ENCODE assay signal across 11 mouse cellular contexts in the genomic region with DNA sequence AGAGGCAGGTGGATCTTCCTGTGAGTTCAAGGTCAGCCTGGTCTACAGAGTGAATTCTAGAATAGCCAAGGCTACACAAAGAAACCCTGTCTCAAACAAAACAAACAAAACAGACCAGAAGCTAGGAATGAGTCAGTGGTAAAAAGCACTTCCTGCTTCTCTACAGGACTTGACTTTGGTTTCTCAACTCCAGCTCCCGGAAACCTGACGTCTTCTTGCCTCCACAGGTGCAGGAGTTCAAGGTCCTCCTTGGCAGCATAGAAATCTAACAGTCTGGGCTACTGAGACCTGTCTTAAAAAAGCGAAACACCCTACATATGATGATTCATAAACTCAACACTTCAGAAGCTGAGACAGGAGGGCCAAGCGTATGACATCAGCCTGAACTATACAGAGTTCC. TPM values are rescaled to one million over a fixed set of nuclear protein-coding genes. Genes with fewer than 3 reads are reported as not detected.
A peak's percentile ranks its signal among the peaks of the same experiment; 100 is the strongest.
DNase-seq lines count a peak whose midpoint lies in the region; ATAC-seq lines count a peak whose summit lies in the region.
"Had no signal": no experiment of that assay in that cellular context is flagged by ENCODE, and none has a peak within 500 bp of the region (broad histone marks: within the 10 kb centered on the region; RNA-seq: fewer than 3 reads in every experiment).

No protein-coding gene starts in this region.

- no peak for ATAC-seq in heart, embryonic 12.5 days (ENCODE audit: insufficient number of reproducible peaks, low FRiP score)
- peak; percentile 70 for ATAC-seq in CD4-positive, CD25-positive, alpha-beta regulatory T cell, adult 4 months
- ATAC-seq in inflammation-experienced regulatory T-cells, adult 6 months: peak; percentile 68
- peak; percentile 9; the same call in 1 of the 2 replicates for ATAC-seq in stomach, embryonic 16.5 days (ENCODE audit: insufficient read depth, low FRiP score)

- H3K9me3 ChIP-seq in heart, embryonic 12.5 days (replicated peaks): no peaks in the 10 kb centered on the region
- no peaks in the 10 kb centered on the region for H3K9me3 ChIP-seq in stomach, embryonic 16.5 days (replicated peaks; ENCODE audit: control insufficient read depth, low read length)
- H3K9me3 ChIP-seq: hindbrain, embryonic 12.5 days had no signal

- H3K4me1 ChIP-seq in heart, embryonic 12.5 days (replicated peaks): peaks cover 43% of the 10 kb centered on the region
- H3K4me1 ChIP-seq in stomach, embryonic 16.5 days (ENCODE audit: control insufficient read depth, insufficient read depth, low read length): peaks cover 11% of the 10 kb centered on the region; the same call in 1 of the 2 replicates

- peak overlapping the region; percentile 81 for H3K27ac ChIP-seq in heart, embryonic 12.5 days (ENCODE audit: poor library complexity, severe bottlenecking)
- H3K27ac ChIP-seq in stomach, embryonic 16.5 days (ENCODE audit: low read length): 0 out of 2 replicates have a peak overlapping the region, but pooled peaks have one; percentile 9
- H3K27ac ChIP-seq: hindbrain, embryonic 12.5 days had no signal

- no peak overlapping the region for H3K9ac ChIP-seq in heart, embryonic 12.5 days
- no peak overlapping the region for H3K9ac ChIP-seq in stomach, embryonic 16.5 days (ENCODE audit: low read length)
- H3K9ac ChIP-seq: hindbrain, embryonic 12.5 days had no signal

- H3K4me3 ChIP-seq in heart, embryonic 12.5 days: no peak overlapping the region
- H3K4me3 ChIP-seq in stomach, embryonic 16.5 days (replicated peaks; ENCODE audit: low read length): no peak overlapping the region
- H3K4me3 ChIP-seq: hindbrain, embryonic 12.5 days had no signal

- no peaks in the 10 kb centered on the region for H3K27me3 ChIP-seq in heart, embryonic 12.5 days (replicated peaks)
- no peaks in the 10 kb centered on the region for H3K27me3 ChIP-seq in stomach, embryonic 16.5 days (ENCODE audit: control insufficient read depth, insufficient read depth, low read length)
- H3K27me3 ChIP-seq: hindbrain, embryonic 12.5 days had no signal

- no peaks in the 10 kb centered on the region for H3K36me3 ChIP-seq in heart, embryonic 12.5 days
- H3K36me3 ChIP-seq in stomach, embryonic 16.5 days (ENCODE audit: control insufficient read depth, insufficient read depth, low read length): no peaks in the 10 kb centered on the region
- H3K36me3 ChIP-seq: hindbrain, embryonic 12.5 days had no signal

- DNase-seq in heart, adult 18-20 months: no peak
- DNase-seq in ovary, adult 18-20 months (ENCODE audit: low spot score): no peak
- no peak for DNase-seq in neural tube, embryonic 10.5 days (ENCODE audit: extremely low spot score, low spot score)
- no peak for DNase-seq in adipocyte (ENCODE audit: low spot score)
- DNase-seq: embryo, embryonic 11 days had no signal

- 0 out of 2 replicates have a peak overlapping the region, but pooled peaks have one; percentile 35 for H3K4me2 ChIP-seq in heart, embryonic 12.5 days
- no peak overlapping the region for H3K4me2 ChIP-seq in stomach, embryonic 16.5 days (ENCODE audit: low read depth, low read length)
- H3K4me2 ChIP-seq: hindbrain, embryonic 12.5 days; liver, embryonic 11.5 days had no signal

- WGBS in heart, embryonic 12.5 days: 41% methylated on average over 4 of the region's 4 CpGs
- 43% methylated on average over 4 of the region's 4 CpGs for WGBS in stomach, embryonic 16.5 days

RNA-seq across cellular contexts. Expression of gene Tbc1d14, which starts 39.2 kb away (rescaled TPM):
- polyA plus RNA-seq in heart, embryonic 12.5 days (2016; fragmentation: Nextera tagmentation; extraction: Ambion mirVana): 20.0 and 22.3 TPM in 2 replicates
- 10 to 100 TPM; 13.4 to 14.6 TPM for total RNA-seq in heart, adult 18-20 months (2021)
- 10 to 100 TPM; 58.5 to 95.0 TPM for polyA plus RNA-seq in CD4-positive, CD25-positive, alpha-beta regulatory T cell, adult 4 months (2017; shearing (Covaris generic))
- 10 to 100 TPM; 37.2 to 66.0 (median 57.9) TPM for polyA plus RNA-seq in inflammation-experienced regulatory T-cells, adult 6 months (2017; shearing (Covaris generic))
- 39.5 and 43.6 TPM in 2 replicates for polyA plus RNA-seq in stomach, embryonic 16.5 days (2015; fragmentation: Nextera tagmentation; extraction: Ambion mirVana)
